Comparison of ENCODE assay signal across 25 mouse cellular contexts in genomic region chr6:31132396-31133190, GRCm38 (mm10).
DNase-seq lines count a peak whose midpoint lies in the region; ATAC-seq and TF ChIP-seq lines count a peak whose summit lies in the region.
"Had no signal": no experiment of that assay in that cellular context is flagged by ENCODE, and none has a peak within 500 bp of the region (broad histone marks: within the 10 kb centered on the region; RNA-seq: fewer than 3 reads in every experiment).

No protein-coding gene starts in this region.

- no peak for ATAC-seq in kidney, embryonic 14.5 days (ENCODE audit: low FRiP score, low TSS enrichment)
- no peak for ATAC-seq in midbrain, embryonic 11.5 days (ENCODE audit: low FRiP score)
- no peak for ATAC-seq in midbrain, embryonic 14.5 days (ENCODE audit: low FRiP score, low TSS enrichment)
- ATAC-seq in activated CD4-positive, CD25-positive, alpha-beta regulatory T cell, adult 4 months: peak; percentile 33
- peak; percentile 36 for ATAC-seq in inflammation-experienced regulatory T-cells, adult 6 months
- no peak for ATAC-seq in erythroblast, adult 5-6 weeks (replicated peaks; ENCODE audit: low FRiP score, poor library complexity, severe bottlenecking)
- ATAC-seq: hindbrain, postnatal 0 days; midbrain, embryonic 16.5 days had no signal

- no peak for TF ChIP-seq POLR2A in kidney, adult 2 months (IDR thresholded peaks at IDR 0.05; ENCODE audit: low read depth, low read length)

- H3K36me3 ChIP-seq in kidney, adult 2 months (ENCODE audit: control insufficient read depth, insufficient read depth, low read length): no peaks in the 10 kb centered on the region
- H3K36me3 ChIP-seq in kidney, embryonic 14.5 days (ENCODE audit: control insufficient read depth, insufficient read depth, low read length): no peaks in the 10 kb centered on the region
- H3K36me3 ChIP-seq in midbrain, embryonic 11.5 days (ENCODE audit: control insufficient read depth, insufficient read depth, low read length): no peaks in the 10 kb centered on the region
- H3K36me3 ChIP-seq in midbrain, embryonic 14.5 days (ENCODE audit: control insufficient read depth, insufficient read depth, low read length): no peaks in the 10 kb centered on the region
- H3K36me3 ChIP-seq: embryonic facial prominence, embryonic 15.5 days; neural tube, embryonic 15.5 days had no signal

- H3K9me3 ChIP-seq in kidney, embryonic 14.5 days (ENCODE audit: control insufficient read depth, low read length): peaks cover 7% of the 10 kb centered on the region; the same call in 1 of the 2 replicates
- H3K9me3 ChIP-seq in midbrain, embryonic 11.5 days (ENCODE audit: control insufficient read depth, low read length): no peaks in the 10 kb centered on the region
- H3K9me3 ChIP-seq in midbrain, embryonic 14.5 days (ENCODE audit: control insufficient read depth, low read length): no peaks in the 10 kb centered on the region
- H3K9me3 ChIP-seq: embryonic facial prominence, embryonic 15.5 days; megakaryocyte, embryonic 14.5 days had no signal

- H3K27ac ChIP-seq in kidney, adult 2 months (ENCODE audit: insufficient read depth, low read depth, low read length): peak overlapping the region; percentile 65
- H3K27ac ChIP-seq in kidney, embryonic 14.5 days (ENCODE audit: low read depth, low read length): no peak overlapping the region
- no peak overlapping the region for H3K27ac ChIP-seq in midbrain, embryonic 11.5 days (ENCODE audit: low read depth, low read length)
- H3K27ac ChIP-seq in midbrain, embryonic 14.5 days (replicated peaks; ENCODE audit: low read depth, low read length): no peak overlapping the region
- H3K27ac ChIP-seq: embryonic facial prominence, embryonic 15.5 days; hindbrain, postnatal 0 days; kidney, postnatal 0 days; left cerebral cortex, adult 2 months; neural tube, embryonic 15.5 days had no signal

- no peak overlapping the region for H3K4me3 ChIP-seq in kidney, adult 2 months (ENCODE audit: insufficient read depth, low read depth, low read length)
- H3K4me3 ChIP-seq in kidney, embryonic 14.5 days (ENCODE audit: low read length): no peak overlapping the region
- H3K4me3 ChIP-seq in midbrain, embryonic 11.5 days (ENCODE audit: low read depth, low read length): no peak overlapping the region
- H3K4me3 ChIP-seq in midbrain, embryonic 14.5 days (replicated peaks; ENCODE audit: low read depth, low read length): no peak overlapping the region
- H3K4me3 ChIP-seq: embryonic facial prominence, embryonic 15.5 days; left cerebral cortex, adult 2 months; megakaryocyte, embryonic 14.5 days; neural tube, embryonic 15.5 days had no signal

- no peak overlapping the region for H3K4me2 ChIP-seq in kidney, embryonic 14.5 days (replicated peaks; ENCODE audit: low read depth, low read length)
- H3K4me2 ChIP-seq in midbrain, embryonic 11.5 days: no peak overlapping the region
- no peak overlapping the region for H3K4me2 ChIP-seq in midbrain, embryonic 14.5 days (ENCODE audit: low read length)
- H3K4me2 ChIP-seq: embryonic facial prominence, embryonic 15.5 days; neural tube, embryonic 15.5 days had no signal

- H3K4me1 ChIP-seq in kidney, adult 2 months (ENCODE audit: control insufficient read depth, insufficient read depth, low read length): peaks cover 50% of the 10 kb centered on the region
- H3K4me1 ChIP-seq in kidney, embryonic 14.5 days (ENCODE audit: control insufficient read depth, insufficient read depth, low read length): no peaks in the 10 kb centered on the region
- H3K4me1 ChIP-seq in midbrain, embryonic 11.5 days (ENCODE audit: control insufficient read depth, insufficient read depth, low read length): no peaks in the 10 kb centered on the region
- no peaks in the 10 kb centered on the region for H3K4me1 ChIP-seq in midbrain, embryonic 14.5 days (ENCODE audit: control insufficient read depth, insufficient read depth, low read length)
- H3K4me1 ChIP-seq: neural tube, embryonic 15.5 days had no signal

- peak; percentile 79 for DNase-seq in kidney, adult 2 months
- peak; percentile 57 for DNase-seq in midbrain, embryonic 11.5 days (ENCODE audit: low spot score, missing footprints)
- no peak for DNase-seq in midbrain, embryonic 14.5 days
- DNase-seq in cerebellum, adult 9-11 months: no peak
- DNase-seq: adrenal gland, adult 2 months; cerebellum, adult 11 months; cerebellum, postnatal 14 days; gastrocnemius, postnatal 14 days; layer of hippocampus, adult 9-11 months; left cerebral cortex, postnatal 4 days; liver; lung, adult 18-20 months; spleen, adult 18-20 months; thymus, postnatal 14 days had no signal

- H3K9ac ChIP-seq in kidney, embryonic 14.5 days (ENCODE audit: low read depth, low read length): no peak overlapping the region
- H3K9ac ChIP-seq in midbrain, embryonic 11.5 days (ENCODE audit: low read length): no peak overlapping the region
- H3K9ac ChIP-seq in midbrain, embryonic 14.5 days (replicated peaks; ENCODE audit: low read length): no peak overlapping the region
- H3K9ac ChIP-seq: embryonic facial prominence, embryonic 15.5 days; neural tube, embryonic 15.5 days had no signal

- 52% methylated on average over 8 of the region's 8 CpGs for WGBS in kidney, adult 2 months
- WGBS in kidney, embryonic 14.5 days: 72% methylated on average over 8 of the region's 8 CpGs
- 83% methylated on average over 8 of the region's 8 CpGs for WGBS in midbrain, embryonic 11.5 days
- WGBS in midbrain, embryonic 14.5 days: 76% methylated on average over 8 of the region's 8 CpGs

- H3K27me3 ChIP-seq in kidney, adult 2 months (replicated peaks; ENCODE audit: control insufficient read depth, insufficient read depth, low read length): no peaks in the 10 kb centered on the region
- no peaks in the 10 kb centered on the region for H3K27me3 ChIP-seq in kidney, embryonic 14.5 days (ENCODE audit: control insufficient read depth, insufficient read depth, low read length)
- no peaks in the 10 kb centered on the region for H3K27me3 ChIP-seq in midbrain, embryonic 11.5 days (ENCODE audit: control insufficient read depth, insufficient read depth, low read length)
- no peaks in the 10 kb centered on the region for H3K27me3 ChIP-seq in midbrain, embryonic 14.5 days (ENCODE audit: control insufficient read depth, insufficient read depth, low read length)
- H3K27me3 ChIP-seq: embryonic facial prominence, embryonic 15.5 days; megakaryocyte, embryonic 14.5 days; neural tube, embryonic 15.5 days had no signal

- TF ChIP-seq CTCF in kidney, adult 2 months (conservative IDR thresholded peaks at IDR 0.05; ENCODE audit: insufficient read depth, insufficient read length, low read depth, low read length): no peak

Comparison
In these comparisons a context has a peak if more than half of its experiments do, and no peak if none do; other contexts are left out.
1. DNase-seq: peak in kidney, adult 2 months (single experiment) and midbrain, embryonic 11.5 days (single experiment); none in midbrain, embryonic 14.5 days (single experiment) and cerebellum, adult 9-11 months (single experiment).
2. ATAC-seq: peak in activated CD4-positive, CD25-positive, alpha-beta regulatory T cell, adult 4 months (single experiment) and inflammation-experienced regulatory T-cells, adult 6 months (single experiment); none in kidney, embryonic 14.5 days (single experiment), midbrain, embryonic 11.5 days (single experiment), midbrain, embryonic 14.5 days (single experiment) and erythroblast, adult 5-6 weeks (single experiment).